Mouse (Mus musculus): ENCODE measurements at regions not wholly inside any gene's neighbourhood (a gene's known extent, or its start where the extent isn't known, plus 50 kb on each side); places are given as distances from the start of the nearest gene placed in this dataset.

DNA sequence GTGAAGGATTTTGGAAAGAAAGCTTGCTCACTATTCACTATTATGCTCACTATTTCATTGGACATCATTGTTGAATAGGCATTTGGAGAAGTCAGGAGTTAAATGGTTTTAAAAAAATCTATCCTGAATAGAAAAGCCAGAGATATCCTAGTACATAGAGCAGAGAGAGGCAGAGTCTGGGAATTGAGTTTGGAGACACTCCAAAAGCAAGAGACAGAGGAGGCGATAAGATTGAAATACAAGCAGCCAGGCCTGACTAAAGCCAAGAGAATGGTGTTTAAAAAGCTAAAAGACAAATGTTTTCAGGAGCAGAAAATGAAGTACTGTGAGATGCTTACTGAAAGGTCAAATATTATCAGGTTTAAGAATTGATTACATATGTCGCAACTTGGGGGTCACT, 400.1 kb downstream of the Gm9195 start:
- no peak overlapping the region for H3K4me2 ChIP-seq (ENCODE audit: low read length)
- no peak overlapping the region for H3K4me3 ChIP-seq (replicated peaks; ENCODE audit: low read depth, low read length)
- H3K4me1 ChIP-seq (replicated peaks; ENCODE audit: insufficient read depth, low read length): no peaks in the 10 kb centered on the region
- H3K9ac ChIP-seq (ENCODE audit: low read depth, low read length): no peak overlapping the region
- no peaks in the 10 kb centered on the region for H3K9me3 ChIP-seq (replicated peaks; ENCODE audit: low read length)
- no peak for ATAC-seq (replicated peaks; ENCODE audit: low FRiP score, low read depth)
- WGBS: 69% methylated on average over 2 of the region's 2 CpGs
- H3K36me3 ChIP-seq (ENCODE audit: insufficient read depth, low read length): no peaks in the 10 kb centered on the region
- H3K27ac ChIP-seq: no peak overlapping the region
- TF ChIP-seq CTCF (IDR thresholded peaks at IDR 0.05; ENCODE audit: low read depth): no peak
- H3K27me3 ChIP-seq (ENCODE audit: insufficient read depth, low read length): no peaks in the 10 kb centered on the region
- DNase-seq (ENCODE audit: low spot score): peak; percentile 10

DNA sequence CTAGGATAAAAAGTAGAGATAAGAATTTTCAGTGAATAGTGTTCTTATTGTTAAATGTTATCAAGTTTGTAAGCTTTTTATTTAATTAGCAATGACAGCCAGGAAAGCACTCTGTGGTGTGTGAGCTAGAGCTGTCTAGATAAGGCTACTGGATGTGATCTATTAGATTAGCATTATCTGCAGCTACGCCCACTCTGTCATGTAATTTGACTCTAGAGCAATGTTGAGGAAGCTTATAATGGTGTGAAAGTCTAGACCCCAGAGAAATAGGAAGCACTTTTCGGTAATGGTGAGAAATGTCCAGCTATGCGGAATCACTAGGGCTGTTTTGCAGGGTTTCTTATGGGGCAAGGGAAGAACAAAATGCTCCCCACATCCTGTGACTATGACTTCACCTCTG, 410.2 kb downstream of the Gm9195 start:
- 28% methylated on average over 3 of the region's 3 CpGs for WGBS
- Histone ChIP-seq H3K27ac (no peak overlapping the region), H3K9me3 (replicated peaks; ENCODE audit: low read length) (no peaks in the 10 kb centered on the region), H3K4me2 (ENCODE audit: low read length) (no peak overlapping the region), H3K27me3 (ENCODE audit: insufficient read depth, low read length) (no peaks in the 10 kb centered on the region), H3K4me1 (replicated peaks; ENCODE audit: insufficient read depth, low read length) (no peaks in the 10 kb centered on the region), H3K9ac (ENCODE audit: low read depth, low read length) (no peak overlapping the region), H3K36me3 (ENCODE audit: insufficient read depth, low read length) (no peaks in the 10 kb centered on the region), H3K4me3 (replicated peaks; ENCODE audit: low read depth, low read length) (no peak overlapping the region)
- no peak for TF ChIP-seq CTCF (IDR thresholded peaks at IDR 0.05; ENCODE audit: low read depth)
- ATAC-seq (replicated peaks; ENCODE audit: low FRiP score, low read depth) (no peak), DNase-seq (ENCODE audit: low spot score) (peak; percentile 51)

DNA sequence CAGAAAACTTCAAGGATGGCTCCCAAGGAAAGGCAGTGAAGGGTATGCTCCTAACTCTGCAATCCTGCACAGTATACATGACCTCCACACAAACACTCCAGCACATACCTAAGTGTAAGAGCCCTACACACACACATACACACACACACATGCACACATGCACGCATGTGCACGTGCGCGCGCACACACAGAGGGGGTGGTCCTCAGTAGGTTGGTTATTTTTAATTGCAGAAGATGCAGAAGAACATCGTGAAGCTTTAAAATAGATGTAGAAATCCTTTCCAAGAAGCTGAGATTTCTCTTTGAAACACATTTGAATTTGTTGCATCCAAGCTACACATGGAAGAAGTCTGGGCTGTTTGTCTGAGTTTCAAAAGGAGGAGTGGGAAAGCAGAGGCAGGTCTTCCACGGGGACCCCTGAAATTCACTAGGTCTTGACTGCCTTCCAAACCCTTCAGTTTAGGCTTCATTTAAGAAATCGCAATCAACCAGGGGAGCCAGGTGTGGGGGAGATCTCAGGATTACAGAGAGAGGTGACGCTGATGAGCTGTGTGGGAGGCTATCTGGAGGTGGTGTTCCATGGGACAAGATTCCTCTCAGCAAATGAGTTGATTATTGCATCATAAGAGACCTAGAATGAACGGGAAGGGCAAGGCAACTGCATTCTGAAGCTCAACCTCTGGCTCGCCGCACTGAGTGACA, 427.4 kb downstream of the Gm9195 start:
- no peak for TF ChIP-seq CTCF (IDR thresholded peaks at IDR 0.05; ENCODE audit: low read depth)
- WGBS: 74% methylated on average over 12 of the region's 12 CpGs
- no peaks in the 10 kb centered on the region for H3K9me3 ChIP-seq (replicated peaks; ENCODE audit: low read length)

DNA sequence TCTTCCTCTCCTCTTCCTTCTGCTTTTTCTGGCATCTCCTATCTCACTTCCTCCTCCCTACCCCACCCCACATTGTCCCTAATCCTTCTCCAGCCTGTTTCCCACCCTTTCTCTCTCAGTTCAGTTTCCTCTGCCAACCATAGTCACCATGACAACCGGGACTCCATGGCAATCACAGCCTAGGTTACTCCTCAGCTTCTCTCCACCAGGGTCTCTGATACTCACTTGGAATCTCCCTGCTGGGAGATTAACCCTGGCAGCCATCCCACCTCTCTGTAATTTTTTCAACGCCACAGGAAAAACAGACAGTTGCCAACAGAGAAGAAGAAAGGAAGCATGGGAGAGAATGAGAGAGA, 448.8 kb downstream of the Gm9195 start:
- no peaks in the 10 kb centered on the region for H3K27me3 ChIP-seq (ENCODE audit: insufficient read depth, low read length)
- H3K9me3 ChIP-seq (replicated peaks; ENCODE audit: low read length): no peaks in the 10 kb centered on the region
- H3K4me1 ChIP-seq (replicated peaks; ENCODE audit: insufficient read depth, low read length): no peaks in the 10 kb centered on the region
- DNase-seq (ENCODE audit: low spot score) (peak; percentile 6), ATAC-seq (replicated peaks; ENCODE audit: low FRiP score, low read depth) (no peak)
- no peak overlapping the region for H3K4me3 ChIP-seq (replicated peaks; ENCODE audit: low read depth, low read length)
- no peak for TF ChIP-seq CTCF (IDR thresholded peaks at IDR 0.05; ENCODE audit: low read depth)
- no peak overlapping the region for H3K4me2 ChIP-seq (ENCODE audit: low read length)
- no peaks in the 10 kb centered on the region for H3K36me3 ChIP-seq (ENCODE audit: insufficient read depth, low read length)
- no peak overlapping the region for H3K9ac ChIP-seq (ENCODE audit: low read depth, low read length)
- 47% methylated on average over 2 of the region's 2 CpGs for WGBS
- no peak overlapping the region for H3K27ac ChIP-seq

More for the DNA sequence above, 427.4 kb downstream of the Gm9195 start:
- no peak overlapping the region for H3K4me3 ChIP-seq (replicated peaks; ENCODE audit: low read depth, low read length)
- H3K4me1 ChIP-seq (replicated peaks; ENCODE audit: insufficient read depth, low read length): no peaks in the 10 kb centered on the region
- no peaks in the 10 kb centered on the region for H3K27me3 ChIP-seq (ENCODE audit: insufficient read depth, low read length)
- no peak for DNase-seq (ENCODE audit: low spot score)
- H3K9ac ChIP-seq (ENCODE audit: low read depth, low read length): no peak overlapping the region
- H3K36me3 ChIP-seq (ENCODE audit: insufficient read depth, low read length): no peaks in the 10 kb centered on the region
- no peak for ATAC-seq (replicated peaks; ENCODE audit: low FRiP score, low read depth)
- H3K4me2 ChIP-seq (ENCODE audit: low read length): no peak overlapping the region
- no peak overlapping the region for H3K27ac ChIP-seq

DNA sequence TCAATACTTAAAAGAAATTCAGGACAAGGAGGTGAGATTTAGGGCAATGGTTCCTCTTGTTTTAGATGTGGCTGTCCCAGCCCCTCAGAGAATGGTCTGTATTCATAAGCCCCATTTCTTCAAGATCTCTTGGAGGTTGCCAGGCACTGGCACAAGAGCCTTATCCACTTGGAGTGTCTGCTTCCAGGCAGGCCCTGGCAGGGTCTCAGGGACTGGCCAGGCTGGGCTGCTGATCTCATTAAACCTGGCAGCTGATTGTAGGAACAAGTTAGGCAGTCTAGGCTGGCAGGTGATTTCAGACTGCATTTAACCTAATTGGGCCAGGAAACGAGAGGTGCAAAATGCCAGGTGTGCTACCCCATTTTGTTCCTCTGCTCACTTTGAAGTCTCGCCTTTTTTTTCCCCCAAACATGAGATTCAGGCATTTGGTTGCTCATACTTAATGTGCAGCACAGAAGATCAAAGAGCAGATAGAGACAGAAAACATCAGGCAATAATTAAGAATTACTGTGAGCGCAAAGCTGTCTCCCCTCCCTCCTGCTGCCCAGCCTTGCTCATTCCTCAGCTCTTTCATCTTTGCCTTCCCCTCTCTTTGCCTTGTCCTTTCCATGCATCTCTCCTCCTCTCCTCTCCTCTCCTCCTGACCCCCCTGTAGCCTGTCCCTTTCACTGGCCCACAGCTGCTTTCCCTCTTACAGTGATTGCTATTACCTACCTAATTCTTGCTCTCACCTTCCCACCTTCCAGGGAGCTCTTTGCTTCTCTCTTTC, 449.3 kb downstream of the Gm9195 start:
- H3K27ac ChIP-seq: no peak overlapping the region
- DNase-seq (ENCODE audit: low spot score) (peak; percentile 36), ATAC-seq (replicated peaks; ENCODE audit: low FRiP score, low read depth) (no peak)
- no peak for TF ChIP-seq CTCF (IDR thresholded peaks at IDR 0.05; ENCODE audit: low read depth)
- H3K4me2 ChIP-seq (ENCODE audit: low read length): no peak overlapping the region
- no peaks in the 10 kb centered on the region for H3K27me3 ChIP-seq (ENCODE audit: insufficient read depth, low read length)
- 23% methylated on average over 3 of the region's 3 CpGs for WGBS
- H3K9me3 ChIP-seq (replicated peaks; ENCODE audit: low read length): no peaks in the 10 kb centered on the region
- no peak overlapping the region for H3K9ac ChIP-seq (ENCODE audit: low read depth, low read length)
- H3K4me1 ChIP-seq (replicated peaks; ENCODE audit: insufficient read depth, low read length): no peaks in the 10 kb centered on the region
- no peak overlapping the region for H3K4me3 ChIP-seq (replicated peaks; ENCODE audit: low read depth, low read length)
- H3K36me3 ChIP-seq (ENCODE audit: insufficient read depth, low read length): no peaks in the 10 kb centered on the region

DNA sequence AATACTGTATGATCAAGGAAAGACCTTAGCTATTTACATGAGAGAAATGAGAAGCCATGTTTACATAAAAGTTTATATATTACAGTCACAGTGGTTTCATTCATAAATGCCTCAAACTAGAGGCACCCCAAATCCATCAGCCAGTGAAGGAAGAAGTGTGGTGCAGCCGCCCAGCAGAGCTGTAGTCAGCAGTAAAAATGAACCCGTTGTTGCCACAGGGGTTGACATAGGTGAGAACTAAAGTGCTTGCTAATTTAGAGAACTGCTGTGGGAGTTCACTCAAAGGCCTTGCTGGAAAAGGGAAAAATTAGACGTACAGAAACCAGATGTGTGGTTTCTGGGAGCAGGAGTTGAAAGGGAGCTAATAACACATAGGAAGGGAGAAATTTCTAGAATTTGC, 461.2 kb downstream of the Gm9195 start:
- no peak for TF ChIP-seq CTCF (IDR thresholded peaks at IDR 0.05; ENCODE audit: low read depth)
- no peaks in the 10 kb centered on the region for H3K4me1 ChIP-seq (replicated peaks; ENCODE audit: insufficient read depth, low read length)
- no peaks in the 10 kb centered on the region for H3K27me3 ChIP-seq (ENCODE audit: insufficient read depth, low read length)
- 48% methylated on average over 3 of the region's 3 CpGs for WGBS
- no peak overlapping the region for H3K4me2 ChIP-seq (ENCODE audit: low read length)
- H3K36me3 ChIP-seq (ENCODE audit: insufficient read depth, low read length): no peaks in the 10 kb centered on the region
- DNase-seq (ENCODE audit: low spot score) (no peak), ATAC-seq (replicated peaks; ENCODE audit: low FRiP score, low read depth) (no peak)
- H3K27ac ChIP-seq: no peak overlapping the region
- H3K9ac ChIP-seq (ENCODE audit: low read depth, low read length): no peak overlapping the region
- H3K9me3 ChIP-seq (replicated peaks; ENCODE audit: low read length): no peaks in the 10 kb centered on the region
- no peak overlapping the region for H3K4me3 ChIP-seq (replicated peaks; ENCODE audit: low read depth, low read length)

Measured in kidney, postnatal 0 days (tissue).